Comparison of ENCODE assay signal across 8 mouse cellular contexts in genomic region chr14:89896891-89897290, GRCm38 (mm10).
DNase-seq lines count a peak whose midpoint lies in the region; ATAC-seq and TF ChIP-seq lines count a peak whose summit lies in the region.
"Not testable (repeated sequence)": the region's sequence is repeated elsewhere in the genome, so short reads cannot be mapped to it uniquely, and the experiment has no call there.

No protein-coding gene starts in this region.

- H3K4me2 ChIP-seq in heart, embryonic 16.5 days (ENCODE audit: low read depth, low read length) = peak overlapping the region; percentile 26; the same call in 1 of the 2 replicates
- H3K4me2 ChIP-seq in hindbrain, postnatal 0 days (ENCODE audit: low read depth, low read length); midbrain, postnatal 0 days (ENCODE audit: low read depth, low read length, poor library complexity, severe bottlenecking): not testable (repeated sequence)

- 56% methylated on average over 16 of the region's 16 CpGs for WGBS in heart, embryonic 16.5 days
- 65% methylated on average over 16 of the region's 16 CpGs for WGBS in hindbrain, postnatal 0 days
- 85% methylated on average over 16 of the region's 16 CpGs for WGBS in midbrain, postnatal 0 days

- H3K9me3 ChIP-seq in ES-Bruce4 (replicated peaks; ENCODE audit: control insufficient read depth, insufficient read depth, low read length, poor library complexity, severe bottlenecking) = peaks cover 10% of the 10 kb centered on the region
- not testable (repeated sequence) for H3K9me3 ChIP-seq in heart, embryonic 16.5 days (replicated peaks; ENCODE audit: control insufficient read depth, low read length); hindbrain, postnatal 0 days (ENCODE audit: low read length); midbrain, postnatal 0 days (ENCODE audit: low read length)

- not testable (repeated sequence) for H3K9ac ChIP-seq in ES-Bruce4 (ENCODE audit: low read depth, poor library complexity, severe bottlenecking); heart, embryonic 16.5 days (ENCODE audit: low read length); hindbrain, postnatal 0 days (replicated peaks; ENCODE audit: low read length); midbrain, postnatal 0 days (replicated peaks; ENCODE audit: low read length, poor library complexity, severe bottlenecking)

- H3K4me3 ChIP-seq in ES-Bruce4 (ENCODE audit: low read depth, low read length) = peak overlapping the region; percentile 26; the same call in 1 of the 2 replicates
- H3K4me3 ChIP-seq in heart, embryonic 16.5 days (ENCODE audit: low read length); hindbrain, postnatal 0 days (ENCODE audit: low read length); midbrain, postnatal 0 days (ENCODE audit: low read depth, low read length): not testable (repeated sequence)

- TF ChIP-seq EP300 in ES-Bruce4 (IDR thresholded peaks at IDR 0.05; ENCODE audit: insufficient read depth, low read depth, low read length) = not testable (repeated sequence)

- H3K4me1 ChIP-seq in ES-Bruce4 (ENCODE audit: control insufficient read depth, insufficient read depth, low read length); heart, embryonic 16.5 days (ENCODE audit: control insufficient read depth, insufficient read depth, low read length); hindbrain, postnatal 0 days (ENCODE audit: insufficient read depth, low read length); midbrain, postnatal 0 days (ENCODE audit: insufficient read depth, low read length): not testable (repeated sequence)

- peak; percentile 13 for DNase-seq in WW6 (ENCODE audit: low read depth, low spot score)
- peak; percentile 82 to 88 for DNase-seq in cerebellum, postnatal 10 days
- peak; percentile 23 to 63 for DNase-seq in cerebellum, postnatal 4 days (ENCODE audit: low spot score in 2 of 2)
- peak; percentile 52 for DNase-seq in heart, adult 11 months
- DNase-seq in hindbrain, postnatal 0 days (ENCODE audit: low spot score) = peak; percentile 56
- DNase-seq in midbrain, postnatal 0 days (ENCODE audit: low spot score) = peak; percentile 58

- H3K27me3 ChIP-seq in ES-Bruce4 (ENCODE audit: control insufficient read depth, insufficient read depth, low read length, poor library complexity, severe bottlenecking); heart, embryonic 16.5 days (ENCODE audit: control insufficient read depth, insufficient read depth, low read length); hindbrain, postnatal 0 days (ENCODE audit: insufficient read depth, low read length); midbrain, postnatal 0 days (ENCODE audit: insufficient read depth, low read length): not testable (repeated sequence)

- ATAC-seq in heart, embryonic 16.5 days (replicated peaks; ENCODE audit: extremely low read depth, insufficient read depth, low FRiP score); midbrain, postnatal 0 days (ENCODE audit: low FRiP score): not testable (repeated sequence)
- ATAC-seq in hindbrain, postnatal 0 days = peak; percentile 70

- not testable (repeated sequence) for H3K36me3 ChIP-seq in ES-Bruce4 (ENCODE audit: control insufficient read depth, insufficient read depth, low read length, poor library complexity, severe bottlenecking); heart, embryonic 16.5 days (ENCODE audit: control insufficient read depth, insufficient read depth); hindbrain, postnatal 0 days (ENCODE audit: insufficient read depth, low read length); midbrain, postnatal 0 days (ENCODE audit: insufficient read depth, low read length)

- TF ChIP-seq POLR2A in ES-Bruce4 (IDR thresholded peaks at IDR 0.05; ENCODE audit: insufficient read depth, low read length) = not testable (repeated sequence)

- TF ChIP-seq CTCF in ES-Bruce4 (IDR thresholded peaks at IDR 0.05; ENCODE audit: low read depth, low read length); hindbrain, postnatal 0 days (IDR thresholded peaks at IDR 0.05; ENCODE audit: low read depth); midbrain, postnatal 0 days (IDR thresholded peaks at IDR 0.05): not testable (repeated sequence)

- H3K27ac ChIP-seq in ES-Bruce4 (ENCODE audit: insufficient read depth, low read length); heart, embryonic 16.5 days (ENCODE audit: low read length); hindbrain, postnatal 0 days; midbrain, postnatal 0 days (ENCODE audit: low read depth, low read length): not testable (repeated sequence)

Comparison
In these comparisons a context has a peak if more than half of its experiments do, and no peak if none do; other contexts are left out.
1. DNase-seq: peak in every context shown above with its lines; median percentile 85 in cerebellum, postnatal 10 days; 58 in midbrain, postnatal 0 days; 56 in hindbrain, postnatal 0 days; 52 in heart, adult 11 months; 43 in cerebellum, postnatal 4 days; 13 in WW6.